Mouse (Mus musculus): ENCODE data around the gene Olfr1361. TPM values are rescaled to one million over a fixed set of nuclear protein-coding genes. Genes with fewer than 3 reads are reported as not detected.

Olfr1361 gene
- total RNA-seq (2023): not detected

GRCm38 (mm10) chr13:21663286-21663685, at the start of gene Olfr1361:
Gene Olfr1361, minus strand, starts transcription at chr13:21663386.

GRCm38 (mm10) chr13:21697811-21698210, 34.6 kb upstream of the Olfr1361 start, which contains the start of gene Olfr1359:
Gene Olfr1359, plus strand, starts transcription at chr13:21698111.

GRCm38 (mm10) chr13:21677305-21677704, 14.1 kb upstream of the Olfr1361 start, which contains the start of gene Olfr1360:
Gene Olfr1360, minus strand, starts transcription at chr13:21677405.

DNA sequence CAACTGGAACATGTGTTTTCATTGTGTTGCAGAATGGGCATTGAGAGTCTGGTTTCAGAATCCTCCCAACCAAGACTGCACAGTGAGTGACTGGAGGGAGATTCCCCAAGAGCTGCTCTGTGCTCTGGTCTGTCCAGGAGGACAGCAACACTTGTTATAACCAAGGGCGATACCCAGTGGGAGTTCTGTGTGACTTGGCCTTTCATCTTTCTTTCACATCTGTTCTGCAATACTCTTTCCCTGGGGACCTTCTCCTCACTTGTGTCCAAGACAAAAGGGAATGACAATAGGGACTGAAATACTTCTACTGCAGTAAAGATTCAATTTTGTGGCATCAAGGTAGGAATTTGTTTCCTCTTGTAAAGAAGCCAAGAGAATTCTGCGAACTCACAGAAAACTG, 20.8 kb downstream of the Olfr1361 start, which contains the start of gene Olfr11:
Gene Olfr11, minus strand, starts transcription at position 101 of the 400 bp plus-strand sequence.

GRCm38 (mm10) chr13:21613922-21614321, 49.3 kb downstream of the Olfr1361 start, which contains the start of gene Olfr1362:
Gene Olfr1362, minus strand, starts transcription at chr13:21614022.

Other genes starting within 250 kb of the Olfr1361 start
- gene Pgbd1, start 222.3 kb downstream of the Olfr1361 start, total RNA-seq (2023): not detected
- 10 to 100 TPM; 39.7 to 41.9 TPM for gene Zscan26, start 209.7 kb downstream of the Olfr1361 start, total RNA-seq (2023)
- gene Nkapl, start 194.9 kb downstream of the Olfr1361 start, total RNA-seq (2023): under 1 TPM; 0.45 to 0.61 TPM
- 1 to 10 TPM in 1 of 2 experiments, under 1 TPM in 1; 0.21 to 1.3 TPM for gene Zkscan4, start 184.5 kb downstream of the Olfr1361 start, total RNA-seq (2023)
- not detected for gene Gm10065, start 183.9 kb downstream of the Olfr1361 start, total RNA-seq (2023)
- gene AK157302, start 168.2 kb downstream of the Olfr1361 start, total RNA-seq (2023): 1 to 10 TPM; 3.2 to 4.5 TPM
- 10 to 100 TPM; 13.1 to 17.2 TPM for gene Gm11273, start 162.0 kb downstream of the Olfr1361 start, total RNA-seq (2023)
- 1 to 10 TPM; 4.9 to 5.6 TPM for gene Zkscan8, start 132.3 kb downstream of the Olfr1361 start, total RNA-seq (2023)
- not detected for gene Olfr1366, start 120.6 kb downstream of the Olfr1361 start, total RNA-seq (2023)
- not detected for gene Olfr1535, start 103.5 kb downstream of the Olfr1361 start, total RNA-seq (2023)
- gene Olfr1364, start 81.6 kb downstream of the Olfr1361 start, total RNA-seq (2023): not detected
- gene Olfr1362, start 49.4 kb downstream of the Olfr1361 start, total RNA-seq (2023): not detected
- gene Olfr11, start 20.9 kb downstream of the Olfr1361 start, total RNA-seq (2023): not detected
- gene Olfr1360, start 14.0 kb upstream of the Olfr1361 start, total RNA-seq (2023): not detected
- not detected for gene Olfr1359, start 34.7 kb upstream of the Olfr1361 start, total RNA-seq (2023)
- gene Hist1h2bl, start 52.8 kb upstream of the Olfr1361 start, total RNA-seq (2023): 100 to 1,000 TPM in 1 of 2 experiments, 10 to 100 TPM in 1; 76.3 to 127 TPM
- 10 to 100 TPM; 49.1 to 81.3 TPM for gene Hist1h2ai, start 53.0 kb upstream of the Olfr1361 start, total RNA-seq (2023)
- gene Hist1h3h, start 54.3 kb upstream of the Olfr1361 start, total RNA-seq (2023): 100 to 1,000 TPM; 116 to 129 TPM
- gene Hist1h2bm, start 58.7 kb upstream of the Olfr1361 start, total RNA-seq (2023): 10 to 100 TPM in 1 of 2 experiments, 1 to 10 TPM in 1; 9.8 to 11.6 TPM
- 10 to 100 TPM; 15.5 to 16.5 TPM for gene Hist1h4j, start 71.7 kb upstream of the Olfr1361 start, total RNA-seq (2023)
- gene Hist1h4k, start 87.1 kb upstream of the Olfr1361 start, total RNA-seq (2023): 100 to 1,000 TPM; 368 to 459 TPM
- gene Hist1h2ak, start 90.4 kb upstream of the Olfr1361 start, total RNA-seq (2023): 10 to 100 TPM; 38.3 to 45.1 TPM
- 100 to 1,000 TPM in 1 of 2 experiments, 10 to 100 TPM in 1; 96.0 to 110 TPM for gene Hist1h2bn, start 90.7 kb upstream of the Olfr1361 start, total RNA-seq (2023)
- 100 to 1,000 TPM in 1 of 2 experiments, 10 to 100 TPM in 1; 97.5 to 117 TPM for gene Hist1h1b, start 117.2 kb upstream of the Olfr1361 start, total RNA-seq (2023)
- 100 to 1,000 TPM; 136 to 153 TPM for gene Hist1h3i, start 120.0 kb upstream of the Olfr1361 start, total RNA-seq (2023)
- gene Hist1h2an, start 123.8 kb upstream of the Olfr1361 start, total RNA-seq (2023): 10 to 100 TPM; 24.1 to 24.2 TPM
- gene Hist1h2bp, start 124.1 kb upstream of the Olfr1361 start, total RNA-seq (2023): 10 to 100 TPM; 19.4 to 40.1 TPM
- 100 to 1,000 TPM; 150 to 156 TPM for gene Hist1h2bq, start 146.8 kb upstream of the Olfr1361 start, total RNA-seq (2023)
- 100 to 1,000 TPM; 303 to 332 TPM for gene Hist1h2ao, start 147.1 kb upstream of the Olfr1361 start, total RNA-seq (2023)
- 100 to 1,000 TPM; 127 to 412 TPM for gene Hist1h4m, start 148.4 kb upstream of the Olfr1361 start, total RNA-seq (2023)
- 100 to 1,000 TPM in 1 of 2 experiments, 10 to 100 TPM in 1; 44.0 to 264 TPM for gene Hist1h4n, start 168.8 kb upstream of the Olfr1361 start, total RNA-seq (2023)
- 10 to 100 TPM; 29.1 to 43.8 TPM for gene Hist1h2ap, start 170.1 kb upstream of the Olfr1361 start, total RNA-seq (2023)
- 100 to 1,000 TPM; 156 to 160 TPM for gene Hist1h2br, start 170.4 kb upstream of the Olfr1361 start, total RNA-seq (2023)